Mouse (Mus musculus) myocyte (in vitro differentiated cells): ENCODE data around the gene Cebpz. TPM values are rescaled to one million over a fixed set of nuclear protein-coding genes. Genes with fewer than 3 reads are reported as not detected.
A peak's percentile ranks its signal among the peaks of the same experiment; 100 is the strongest.

Experiments used
- H3K27me3 ChIP-seq: one replicate; pipeline ENCODE4 v1.6.1; 2011; ENCODE audit not compliant: control insufficient read depth, insufficient read depth, insufficient read length
- H3K36me3 ChIP-seq: one replicate; pipeline ENCODE4 v1.6.1; 2011; ENCODE audit not compliant: control insufficient read depth, insufficient read depth
- H3K4me2 ChIP-seq: one replicate; pipeline ENCODE4 v1.6.1; 2011; ENCODE audit warnings: low read depth, control low read depth
- H3K4me3 ChIP-seq: one replicate; pipeline ENCODE4 v1.5.1; 2011; ENCODE audit warnings: mild to moderate bottlenecking, control low read depth, moderate library complexity
- H3K79me2 ChIP-seq: one replicate; pipeline ENCODE4 v1.6.1; 2011; ENCODE audit not compliant: control insufficient read depth, insufficient read depth
- H3ac ChIP-seq: one replicate; pipeline ENCODE4 v1.6.1; 2011; ENCODE audit not compliant: control insufficient read depth, insufficient read length
- CEBPB ChIP-seq: IDR thresholded peaks from 2 replicates; pipeline ENCODE4 v1.6.1; 2011; ENCODE audit warnings: mild to moderate bottlenecking, moderate library complexity; ENCODE audit not compliant: poor library complexity, insufficient read depth, severe bottlenecking
- E2F4 ChIP-seq: IDR thresholded peaks from one replicate; pipeline ENCODE4 v1.6.1; 2011; ENCODE audit warnings: mild to moderate bottlenecking, control low read depth, moderate library complexity; ENCODE audit not compliant: insufficient read depth
- MAX ChIP-seq: IDR thresholded peaks from one replicate; pipeline ENCODE4 v1.6.1; 2011; ENCODE audit warnings: low read depth, mild to moderate bottlenecking, control low read depth
- MYOD1 ChIP-seq, 3 experiments: IDR thresholded peaks; one replicate each; pipeline ENCODE4 v1.6.1; 2011; ENCODE audit warnings: control low read depth in 2 of 3, low read depth in 2 of 3, mild to moderate bottlenecking in 2 of 3, moderate library complexity in 1 of 3; ENCODE audit not compliant: insufficient read length in 2 of 3, control insufficient read depth in 1 of 3
- MYOG ChIP-seq, 3 experiments: IDR thresholded peaks; one replicate each; pipeline ENCODE4 v1.6.1; 2011; ENCODE audit warnings: control low read depth in 2 of 3, low read depth in 2 of 3, mild to moderate bottlenecking in 2 of 3; ENCODE audit not compliant: insufficient read length in 2 of 3, control insufficient read depth in 1 of 3, insufficient read depth in 1 of 3
- POLR2A ChIP-seq: IDR thresholded peaks from one replicate; pipeline ENCODE4 v1.6.1; 2011; ENCODE audit warnings: low read depth, mild to moderate bottlenecking, control low read depth, moderate library complexity; ENCODE audit not compliant: insufficient read length
- POLR2AphosphoS2 ChIP-seq: IDR thresholded peaks from one replicate; pipeline ENCODE4 v1.6.1; 2011; ENCODE audit warnings: low read depth, control low read depth; ENCODE audit not compliant: insufficient read length
- REST ChIP-seq: IDR thresholded peaks from one replicate; pipeline ENCODE4 v1.6.1; 2011; ENCODE audit warnings: mild to moderate bottlenecking, control low read depth, moderate library complexity; ENCODE audit not compliant: insufficient read depth, insufficient read length
- SRF ChIP-seq: IDR thresholded peaks from one replicate; pipeline ENCODE4 v1.6.1; 2011; ENCODE audit warnings: low read depth; ENCODE audit not compliant: control insufficient read depth, insufficient read length
- TCF12 ChIP-seq: IDR thresholded peaks from one replicate; pipeline ENCODE4 v1.6.1; 2011; ENCODE audit warnings: mild to moderate bottlenecking, control low read depth; ENCODE audit not compliant: poor library complexity, insufficient read depth, severe bottlenecking
- TCF3 ChIP-seq: IDR thresholded peaks from one replicate; pipeline ENCODE4 v1.6.1; 2011; ENCODE audit warnings: low read depth, control low read depth; ENCODE audit not compliant: insufficient read length
- USF1 ChIP-seq: IDR thresholded peaks from one replicate; pipeline ENCODE4 v1.6.1; 2011; ENCODE audit warnings: low read depth, mild to moderate bottlenecking, control low read depth, moderate library complexity
- polyA plus RNA-seq: library from polyadenylated mRNA; unstranded; fragments of >200 nt; fragmentation: generic; extraction: Trizol; gene quantifications from one replicate; pipeline ENCODE4 v1.2.1, GENCODE M21; 2012; ENCODE audit warnings: missing spikeins

The Cebpz gene
- polyA plus RNA-seq, 1 experiment, result 9.7 TPM

GRCm38 (mm10) chr17:78951225-78951624, 14.4 kb upstream of the Cebpz start:
- H3K36me3 ChIP-seq, result peaks cover 25% of the 10 kb centered on the region
- no peaks in the 10 kb centered on the region for H3K27me3 ChIP-seq
- no peak overlapping the region for H3K4me2 ChIP-seq
- H3K79me2 ChIP-seq, result no peaks in the 10 kb centered on the region
- H3ac ChIP-seq, result no peak overlapping the region
- no peak for TF ChIP-seq MYOG (IDR thresholded peaks at IDR 0.05; ENCODE audit: control insufficient read depth in 1 of 3, insufficient read depth in 1 of 3, insufficient read length in 2 of 3, low read depth in 2 of 3)
- H3K4me3 ChIP-seq, result no peak overlapping the region

DNA sequence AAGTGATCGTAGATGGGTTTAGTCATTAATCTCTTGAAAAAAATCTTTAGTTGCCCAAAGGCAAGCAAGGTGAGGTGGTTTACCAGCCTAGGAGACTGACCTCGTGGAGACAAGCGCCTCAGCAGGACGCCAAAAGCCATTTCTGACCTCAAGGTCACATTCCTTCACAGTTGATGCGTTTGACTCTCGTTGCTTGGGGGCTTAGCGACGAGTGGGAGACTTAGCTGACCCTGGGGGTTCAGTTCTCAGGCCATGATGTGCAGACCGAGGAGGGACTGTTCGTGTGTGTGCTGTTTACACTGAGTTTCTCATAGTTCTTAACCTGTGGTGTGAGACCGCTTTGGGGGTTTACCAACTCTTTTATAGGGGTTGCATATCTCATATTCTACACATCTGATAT, 5.7 kb upstream of the Cebpz start:
- Histone ChIP-seq H3K36me3 (peaks cover 3% of the 10 kb centered on the region), H3K4me3 (no peak overlapping the region)
- TF ChIP-seq POLR2AphosphoS2, result no peak
- TF ChIP-seq E2F4, result no peak
- TF ChIP-seq REST, result no peak
- TF ChIP-seq TCF12, result no peak
- no peak for TF ChIP-seq POLR2A
- TF ChIP-seq SRF, result no peak
- TF ChIP-seq MAX, result no peak
- no peak for TF ChIP-seq CEBPB
- no peak for TF ChIP-seq MYOD1 (IDR thresholded peaks at IDR 0.05; ENCODE audit: control insufficient read depth in 1 of 3, insufficient read length in 2 of 3, low read depth in 2 of 3)
- TF ChIP-seq USF1, result no peak
- no peak for TF ChIP-seq MYOG (IDR thresholded peaks at IDR 0.05; ENCODE audit: control insufficient read depth in 1 of 3, insufficient read depth in 1 of 3, insufficient read length in 2 of 3, low read depth in 2 of 3)
- no peak for TF ChIP-seq TCF3

GRCm38 (mm10) chr17:78938927-78939326, 2.1 kb upstream of the Cebpz start:
- no peaks in the 10 kb centered on the region for H3K27me3 ChIP-seq
- H3K4me2 ChIP-seq, result no peak overlapping the region
- TF ChIP-seq TCF12 (no peak), MYOD1 (IDR thresholded peaks at IDR 0.05; ENCODE audit: control insufficient read depth in 1 of 3, insufficient read length in 2 of 3, low read depth in 2 of 3) (no peak), POLR2A (no peak), TCF3 (no peak), USF1 (no peak), MYOG (IDR thresholded peaks at IDR 0.05; ENCODE audit: control insufficient read depth in 1 of 3, insufficient read depth in 1 of 3, insufficient read length in 2 of 3, low read depth in 2 of 3) (no peak)
- peaks cover 9% of the 10 kb centered on the region for H3K36me3 ChIP-seq
- no peak overlapping the region for H3ac ChIP-seq
- no peak overlapping the region for H3K4me3 ChIP-seq
- H3K79me2 ChIP-seq, result peaks cover 26% of the 10 kb centered on the region

More for the DNA sequence above, 5.7 kb upstream of the Cebpz start:
- Histone ChIP-seq H3K79me2 (no peaks in the 10 kb centered on the region), H3ac (no peak overlapping the region), H3K4me2 (no peak overlapping the region), H3K27me3 (no peaks in the 10 kb centered on the region)

DNA sequence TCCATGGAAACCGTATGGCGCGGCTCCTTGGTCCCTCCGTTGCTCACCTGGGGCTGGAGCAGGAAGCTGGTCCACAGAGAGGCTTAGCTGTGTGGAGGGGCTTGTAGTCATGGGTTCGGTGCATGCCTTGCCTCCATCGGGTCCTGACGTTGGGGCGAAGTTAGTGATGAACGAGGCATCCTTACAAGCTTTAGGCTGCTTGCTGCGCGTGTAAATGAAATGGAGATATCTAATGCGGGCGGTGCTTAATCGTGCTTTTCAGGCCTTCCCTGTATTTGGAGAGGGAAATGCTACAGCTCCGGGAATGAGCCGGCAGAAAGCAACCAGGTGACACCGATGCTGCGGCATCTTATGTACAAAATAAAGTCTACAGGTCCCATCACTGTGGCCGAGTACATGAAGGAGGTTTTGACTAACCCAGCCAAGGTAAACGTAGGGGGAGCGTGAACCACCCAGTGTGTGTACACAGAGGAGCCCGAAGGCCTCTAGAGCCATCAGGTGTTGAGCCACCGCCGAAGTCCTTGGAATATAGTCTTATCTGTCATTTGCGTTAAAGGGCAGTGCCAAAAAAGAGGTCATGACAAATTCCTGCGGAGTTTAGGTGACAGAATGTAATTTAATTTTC, 475 bp upstream of the Cebpz start:
- no peaks in the 10 kb centered on the region for H3K27me3 ChIP-seq
- TF ChIP-seq POLR2A (no peak), TCF12 (no peak), CEBPB (no peak), E2F4 (no peak), MYOG (IDR thresholded peaks at IDR 0.05; ENCODE audit: control insufficient read depth in 1 of 3, insufficient read depth in 1 of 3, insufficient read length in 2 of 3, low read depth in 2 of 3) (no peak), USF1 (no peak), MAX (no peak), POLR2AphosphoS2 (no peak), TCF3 (no peak), MYOD1 (IDR thresholded peaks at IDR 0.05; ENCODE audit: control insufficient read depth in 1 of 3, insufficient read length in 2 of 3, low read depth in 2 of 3) (no peak), REST (no peak), SRF (no peak)
- H3K36me3 ChIP-seq, result peaks cover 9% of the 10 kb centered on the region
- H3K79me2 ChIP-seq, result peaks cover 30% of the 10 kb centered on the region
- H3K4me3 ChIP-seq, result peak overlapping the region; percentile 98
- H3K4me2 ChIP-seq, result peak overlapping the region; percentile 87
- peak overlapping the region; percentile 8 for H3ac ChIP-seq

DNA sequence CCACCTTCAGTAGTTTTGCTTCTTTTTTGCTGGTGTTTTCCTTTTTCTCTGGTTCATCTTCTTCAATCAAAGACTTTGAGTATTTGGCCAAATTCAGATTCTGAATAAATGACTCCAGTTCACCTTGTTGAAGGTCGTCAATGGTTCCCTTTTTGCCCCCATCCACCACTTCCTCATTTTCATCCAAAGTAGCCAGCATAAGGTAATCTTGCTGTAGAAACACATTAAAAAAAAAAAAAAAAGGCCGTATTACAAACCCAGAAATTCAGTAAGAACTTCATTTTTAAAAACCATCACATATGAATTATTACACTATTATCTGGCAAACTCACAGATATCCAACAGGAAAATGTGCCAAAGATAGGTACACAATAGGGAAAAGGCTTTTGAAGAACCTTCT, 1.0 kb downstream of the Cebpz start:
- Histone ChIP-seq H3ac (no peak overlapping the region), H3K36me3 (peaks cover 16% of the 10 kb centered on the region), H3K79me2 (peaks cover 30% of the 10 kb centered on the region), H3K4me3 (peak overlapping the region; percentile 98), H3K27me3 (no peaks in the 10 kb centered on the region), H3K4me2 (peak overlapping the region; percentile 92)
- TF ChIP-seq CEBPB, result no peak
- no peak for TF ChIP-seq TCF12
- no peak for TF ChIP-seq SRF
- no peak for TF ChIP-seq MYOD1 (IDR thresholded peaks at IDR 0.05; ENCODE audit: control insufficient read depth in 1 of 3, insufficient read length in 2 of 3, low read depth in 2 of 3)
- TF ChIP-seq REST, result no peak
- TF ChIP-seq USF1, result no peak
- no peak for TF ChIP-seq POLR2A
- TF ChIP-seq MAX, result no peak
- no peak for TF ChIP-seq MYOG (IDR thresholded peaks at IDR 0.05; ENCODE audit: control insufficient read depth in 1 of 3, insufficient read depth in 1 of 3, insufficient read length in 2 of 3, low read depth in 2 of 3)
